Mouse (Mus musculus) limb, embryonic 11.5 days (tissue): ENCODE data around the gene Mapk9. TPM values are rescaled to one million over a fixed set of nuclear protein-coding genes. Genes with fewer than 3 reads are reported as not detected.

ENCODE experiments used
- ATAC-seq: fragments of 200-750 bp; cut with Nextera tagmentation; 2 replicates; pipeline ENCODE4 v1.8.0; 2017; ENCODE audit warnings: low read depth; ENCODE audit not compliant: insufficient number of reproducible peaks, low FRiP score, low TSS enrichment
- DNase-seq: peaks from one replicate; pipeline ENCODE4 v3.0.0-alpha.2; 2015; ENCODE audit warnings: low spot score
- H3K27ac ChIP-seq: fragments of 300-500 bp; sonication (generic); replicated peaks from 2 replicates; pipeline ENCODE4 v1.5.1; 2014; ENCODE audit warnings: low read depth, mild to moderate bottlenecking, low read length
- H3K27me3 ChIP-seq: fragments of 300-500 bp; sonication (generic); 2 replicates; pipeline ENCODE4 v1.6.1; 2014; ENCODE audit warnings: mild to moderate bottlenecking, low read length, mixed read lengths; ENCODE audit not compliant: control insufficient read depth, insufficient read depth
- H3K36me3 ChIP-seq: fragments of 300-500 bp; sonication (generic); 2 replicates; pipeline ENCODE4 v1.6.1; 2014; ENCODE audit warnings: mild to moderate bottlenecking, low read length, moderate library complexity, mixed read lengths; ENCODE audit not compliant: control insufficient read depth, insufficient read depth
- H3K4me1 ChIP-seq: fragments of 300-500 bp; sonication (generic); 2 replicates; pipeline ENCODE4 v1.6.1; 2014; ENCODE audit warnings: low read length, mixed read lengths; ENCODE audit not compliant: control insufficient read depth, insufficient read depth
- H3K4me2 ChIP-seq: fragments of 300-500 bp; sonication (generic); 2 replicates; pipeline ENCODE4 v1.6.1; 2014; ENCODE audit warnings: low read depth, mild to moderate bottlenecking, moderate library complexity; ENCODE audit not compliant: severe bottlenecking
- H3K4me3 ChIP-seq: fragments of 300-500 bp; sonication (generic); 2 replicates; pipeline ENCODE4 v1.5.1; 2014; ENCODE audit warnings: low read depth, low read length
- H3K9ac ChIP-seq: fragments of 300-500 bp; sonication (generic); 2 replicates; pipeline ENCODE4 v1.6.1; 2014; ENCODE audit warnings: mild to moderate bottlenecking, low read length
- H3K9me3 ChIP-seq: fragments of 300-500 bp; sonication (generic); 2 replicates; pipeline ENCODE4 v1.6.1; 2016; ENCODE audit warnings: low read length; ENCODE audit not compliant: control insufficient read depth
- WGBS: fragments of 180-500 bp; shearing (Covaris S2); extraction: QIAGEN DNeasy Blood & Tissue Kit; methylation state at CpG from one replicate; pipeline ENCODE4 v1.1.7; 2014; 5-methylcytosine and 5-hydroxymethylcytosine counted together
- microRNA-seq: library from miRNA; unstranded; fragments of <30 nt; microRNA quantifications from one replicate; pipeline ENCODE4, GENCODE M21; 2016
- polyA plus RNA-seq: library from polyadenylated mRNA; unstranded; fragments of >200 nt; fragmentation: Nextera tagmentation; extraction: Ambion mirVana; gene quantifications from 2 replicates; pipeline ENCODE4 v1.2.1, GENCODE M21; 2014

Gene Mapk9
- polyA plus RNA-seq, 1 experiment from 2014 or later, result 34.2 TPM

DNA sequence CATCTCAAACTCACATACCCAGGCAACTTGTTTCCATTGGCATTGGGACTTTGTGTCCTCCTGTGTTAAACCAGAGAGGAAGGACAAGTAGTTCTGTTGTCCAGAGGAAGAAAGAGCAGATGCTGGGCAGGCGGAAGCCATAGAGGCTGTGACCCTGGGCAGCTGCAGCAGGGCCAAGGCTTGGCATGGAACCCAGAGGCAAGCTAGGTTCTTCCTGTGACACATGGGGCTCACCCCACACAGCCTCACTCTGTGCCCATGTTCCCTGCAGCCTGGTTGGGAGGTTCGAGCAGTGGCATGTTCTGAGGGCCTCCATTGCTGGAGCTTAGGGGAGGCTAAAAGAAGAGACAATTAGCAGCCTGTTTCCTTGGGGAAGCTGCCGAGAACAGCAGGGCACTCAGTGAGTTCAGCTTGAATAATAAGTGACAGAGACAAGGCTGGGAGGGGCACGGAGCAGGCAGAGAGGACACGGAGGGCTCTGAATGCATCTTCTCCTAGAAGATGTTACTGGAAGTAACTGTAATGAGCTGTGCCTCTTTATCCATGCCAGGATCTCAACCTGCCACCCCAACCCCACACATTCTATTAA lies 84.6 kb downstream of the Mapk9 start:
- WGBS, result 39% methylated on average over 5 of the region's 5 CpGs

DNA sequence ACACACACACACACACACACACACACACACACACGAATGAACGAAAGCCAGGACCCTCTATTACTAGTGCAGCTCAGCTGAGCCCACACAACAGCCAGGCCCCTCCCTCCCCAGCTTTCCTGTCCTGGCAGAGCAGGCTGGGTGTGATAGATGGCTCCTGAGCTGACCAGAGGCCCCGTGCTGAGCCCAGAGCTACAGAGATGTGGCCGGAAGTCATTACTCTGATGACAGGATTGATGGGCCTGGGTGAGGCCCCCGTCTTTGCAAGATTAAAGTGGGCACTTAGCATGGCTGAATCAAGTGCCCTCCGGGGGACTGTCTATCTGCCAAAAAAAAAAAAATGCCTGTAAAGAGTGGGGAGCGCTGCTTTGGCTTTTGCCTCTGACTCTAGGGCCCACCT lies 85.3 kb downstream of the Mapk9 start:
- Histone ChIP-seq H3K4me2 (0 out of 2 replicates have a peak overlapping the region, but pooled peaks have one; percentile 2), H3K27ac (no peak overlapping the region), H3K9me3 (no peaks in the 10 kb centered on the region), H3K36me3 (no peaks in the 10 kb centered on the region), H3K27me3 (no peaks in the 10 kb centered on the region), H3K4me1 (peaks cover 5% of the 10 kb centered on the region), H3K9ac (no peak overlapping the region), H3K4me3 (no peak overlapping the region)
- peak; percentile 47 for DNase-seq
- 4% methylated on average over 7 of the region's 7 CpGs for WGBS
- ATAC-seq, result peak; percentile 54; the same call in 1 of the 2 replicates

More for the DNA sequence above, 84.6 kb downstream of the Mapk9 start:
- Histone ChIP-seq H3K27ac (no peak overlapping the region), H3K4me1 (peaks cover 9% of the 10 kb centered on the region), H3K36me3 (no peaks in the 10 kb centered on the region), H3K27me3 (no peaks in the 10 kb centered on the region), H3K4me3 (no peak overlapping the region), H3K4me2 (no peak overlapping the region), H3K9ac (no peak overlapping the region), H3K9me3 (no peaks in the 10 kb centered on the region)
- ATAC-seq (no peak), DNase-seq (no peak)

DNA sequence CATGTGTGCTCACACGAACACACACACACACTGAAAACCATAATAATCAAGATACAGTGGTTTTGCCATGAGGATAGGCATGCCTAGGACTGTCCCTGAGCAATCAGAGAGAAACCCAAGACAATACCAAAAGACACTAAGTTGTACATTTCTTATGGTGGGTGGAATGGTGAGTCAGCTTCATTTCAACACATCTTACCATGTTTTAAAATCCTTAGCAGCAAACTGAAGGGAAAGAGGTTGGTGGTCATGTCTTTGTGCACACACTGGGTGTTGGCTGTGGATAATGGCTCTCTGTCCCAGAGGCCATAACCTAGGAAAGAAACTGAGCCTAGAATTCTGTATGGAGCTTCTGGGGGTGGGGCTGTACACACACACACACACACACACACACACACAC lies 87.3 kb downstream of the Mapk9 start:
- 93% methylated on average over 1 of the region's 1 CpGs for WGBS
- H3K27ac ChIP-seq, result no peak overlapping the region
- DNase-seq, result no peak

DNA sequence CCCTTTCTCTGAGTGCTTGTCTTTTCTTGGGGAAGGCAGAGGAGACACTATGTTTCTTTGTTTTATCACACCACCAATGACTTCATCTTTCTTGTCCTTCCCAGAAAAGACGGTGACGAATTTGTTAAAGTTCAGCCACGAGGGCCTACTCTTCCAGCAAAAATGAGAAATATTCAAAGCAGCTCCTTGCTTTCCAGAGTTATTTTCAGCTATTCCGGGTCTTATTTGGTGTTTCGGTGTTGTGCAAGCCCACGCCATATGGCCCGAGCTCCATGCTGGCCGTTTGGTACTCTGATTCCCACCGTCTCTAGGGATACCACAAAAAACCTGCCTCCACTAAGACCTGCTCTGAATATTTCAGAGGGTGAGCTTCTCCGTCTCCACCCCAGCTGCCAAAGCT lies 87.8 kb downstream of the Mapk9 start:
- DNase-seq (no peak), ATAC-seq (no peak)
- WGBS, result 79% methylated on average over 10 of the region's 10 CpGs
- Histone ChIP-seq H3K4me1 (no peaks in the 10 kb centered on the region), H3K4me3 (no peak overlapping the region), H3K9me3 (no peaks in the 10 kb centered on the region), H3K4me2 (no peak overlapping the region), H3K27ac (no peak overlapping the region), H3K9ac (no peak overlapping the region), H3K27me3 (no peaks in the 10 kb centered on the region), H3K36me3 (no peaks in the 10 kb centered on the region)

More for the DNA sequence above, 87.3 kb downstream of the Mapk9 start:
- Histone ChIP-seq H3K27me3 (no peaks in the 10 kb centered on the region), H3K4me2 (no peak overlapping the region), H3K36me3 (no peaks in the 10 kb centered on the region), H3K4me3 (no peak overlapping the region), H3K9ac (no peak overlapping the region), H3K4me1 (no peaks in the 10 kb centered on the region), H3K9me3 (no peaks in the 10 kb centered on the region)
- ATAC-seq, result no peak

Small RNA genes lying within 50 kb of the gene (microRNA-seq; reads per million reads assigned to microRNA genes)
- not detected for gene Gm23492

Other genes starting within 250 kb of the Mapk9 start
- 4.5 and 5.8 TPM in 2 replicates for gene Flt4, start 237.5 kb upstream of the Mapk9 start, polyA plus RNA-seq
- gene Scgb3a1, start 183.1 kb upstream of the Mapk9 start, polyA plus RNA-seq, result not detected in 2 replicates
- 51.5 and 53.9 TPM in 2 replicates for gene Cnot6, start 134.0 kb upstream of the Mapk9 start, polyA plus RNA-seq
- gene Gfpt2, start 52.6 kb upstream of the Mapk9 start, polyA plus RNA-seq, result 36.3 and 37.2 TPM in 2 replicates
- 0.32 TPM in 1 of 2 replicates, not detected in the other for gene Rasgef1c, start 55.1 kb downstream of the Mapk9 start, polyA plus RNA-seq
- gene Rnf130, start 178.6 kb downstream of the Mapk9 start, polyA plus RNA-seq, result 89.3 and 89.9 TPM in 2 replicates